Mouse (Mus musculus) c-Kit-negative CD71-positive TER-119-positive erythroid progenitor cells, embryonic 14.5 days (primary cell): ENCODE measurements around the gene Depp1.

Source experiments
- DNase-seq: peaks from one replicate; pipeline ENCODE4 v3.0.0-alpha.2; 2013; ENCODE audit warnings: low read depth, low spot score

The Depp1 gene

GRCm38 (mm10) chr6:116649811-116650210 is 598 bp upstream of the Depp1 start:
- DNase-seq, result no peak

- DNase-seq, result no peak
These were observed 1.2 kb downstream of the Depp1 start for GRCm38 (mm10) chr6:116651437-116652118.

GRCm38 (mm10) chr6:116653191-116653590 is 2.8 kb downstream of the Depp1 start:
- no peak for DNase-seq

GRCm38 (mm10) chr6:116653684-116654454 is 3.5 kb downstream of the Depp1 start:
- peak; percentile 11 for DNase-seq

- no peak for DNase-seq
These were observed 13.0 kb downstream of the Depp1 start for GRCm38 (mm10) chr6:116663364-116663763.

- no peak for DNase-seq
These were observed 13.6 kb downstream of the Depp1 start for GRCm38 (mm10) chr6:116664031-116664430.

GRCm38 (mm10) chr6:116664830-116665229 is 14.4 kb downstream of the Depp1 start:
- no peak for DNase-seq

GRCm38 (mm10) chr6:116666085-116666750 is 15.8 kb downstream of the Depp1 start:
- no peak for DNase-seq

GRCm38 (mm10) chr6:116666892-116667291 is 16.5 kb downstream of the Depp1 start:
- DNase-seq, result no peak

- no peak for DNase-seq
These were observed 17.0 kb downstream of the Depp1 start for GRCm38 (mm10) chr6:116667382-116667781.

- no peak for DNase-seq
These were observed 18.5 kb downstream of the Depp1 start for GRCm38 (mm10) chr6:116668682-116669470.

- DNase-seq, result no peak
These were observed 19.7 kb downstream of the Depp1 start for GRCm38 (mm10) chr6:116670144-116670543.

GRCm38 (mm10) chr6:116671031-116671430 is 20.6 kb downstream of the Depp1 start:
- DNase-seq, result no peak

GRCm38 (mm10) chr6:116671768-116672167 is 21.4 kb downstream of the Depp1 start:
- no peak for DNase-seq

- DNase-seq, result no peak
These were observed 21.9 kb downstream of the Depp1 start for GRCm38 (mm10) chr6:116672349-116672748.

- DNase-seq, result no peak
These were observed 23.3 kb downstream of the Depp1 start, which contains the start of gene Rassf4 for GRCm38 (mm10) chr6:116673471-116674282. TSS of gene Rassf4 (minus strand) at chr6:116673952.

GRCm38 (mm10) chr6:116674283-116674886 is 24.0 kb downstream of the Depp1 start:
- DNase-seq, result no peak

GRCm38 (mm10) chr6:116676355-116676913 is 26.0 kb downstream of the Depp1 start:
- DNase-seq, result no peak

- DNase-seq, result no peak
These were observed 26.9 kb downstream of the Depp1 start for GRCm38 (mm10) chr6:116677321-116677720.
